Mouse (Mus musculus) forebrain, postnatal 0 days (tissue): Measurements from ENCODE around the gene S100a6. TPM values are rescaled to one million over a fixed set of nuclear protein-coding genes. Genes with fewer than 3 reads are reported as not detected.
A peak's percentile ranks its signal among the peaks of the same experiment; 100 is the strongest.

Experiments used
- ATAC-seq: fragments of 200-750 bp; cut with Nextera tagmentation; 2 replicates; pipeline ENCODE4 v1.8.0; 2017; ENCODE audit warnings: mild to moderate bottlenecking, moderate library complexity
- DNase-seq: peaks from one replicate; pipeline ENCODE4 v3.0.0-alpha.2; 2015
- H3K27ac ChIP-seq: fragments of 300-500 bp; sonication (generic); 2 replicates; pipeline ENCODE4 v1.5.1; 2014; ENCODE audit warnings: low read depth, mild to moderate bottlenecking, antibody characterized with exemption, low read length, moderate library complexity, mixed read lengths
- H3K27me3 ChIP-seq: fragments of 300-500 bp; sonication (generic); 2 replicates; pipeline ENCODE4 v1.6.1; 2014; ENCODE audit warnings: mild to moderate bottlenecking, low read length, mixed read lengths; ENCODE audit not compliant: insufficient read depth
- H3K36me3 ChIP-seq: fragments of 300-500 bp; sonication (generic); 2 replicates; pipeline ENCODE4 v1.6.1; 2014; ENCODE audit warnings: mild to moderate bottlenecking, moderate library complexity; ENCODE audit not compliant: insufficient read depth
- H3K4me1 ChIP-seq: fragments of 300-500 bp; sonication (generic); 2 replicates; pipeline ENCODE4 v1.6.1; 2014; ENCODE audit warnings: antibody characterized with exemption; ENCODE audit not compliant: insufficient read depth
- H3K4me2 ChIP-seq: fragments of 300-500 bp; sonication (generic); 2 replicates; pipeline ENCODE4 v1.6.1; 2014; ENCODE audit warnings: low read depth, mild to moderate bottlenecking, moderate library complexity
- H3K4me3 ChIP-seq: fragments of 300-500 bp; sonication (generic); 2 replicates; pipeline ENCODE4 v1.5.1; 2014; ENCODE audit warnings: low read depth, low read length, mixed read lengths
- H3K9ac ChIP-seq: fragments of 300-500 bp; sonication (generic); 2 replicates; pipeline ENCODE4 v1.6.1; 2014; ENCODE audit warnings: mild to moderate bottlenecking
- H3K9me3 ChIP-seq: fragments of 300-500 bp; sonication (generic); 2 replicates; pipeline ENCODE4 v1.6.1; 2016; ENCODE audit warnings: low read length
- CTCF ChIP-seq: sonication (generic); IDR thresholded peaks from 2 replicates; pipeline ENCODE4 v1.5.1; 2016; ENCODE audit warnings: antibody characterized with exemption, control low read depth, low read depth
- WGBS: fragments of 180-500 bp; shearing (Covaris S2); extraction: QIAGEN DNeasy Blood & Tissue Kit; methylation state at CpG from one replicate; pipeline ENCODE4 v1.1.7; 2014; 5-methylcytosine and 5-hydroxymethylcytosine counted together
- polyA plus RNA-seq: library from polyadenylated mRNA; unstranded; fragments of >200 nt; fragmentation: Nextera tagmentation; extraction: Ambion mirVana; gene quantifications from 2 replicates; pipeline ENCODE4 v1.2.1, GENCODE M21; 2015
- total RNA-seq: library from RNA; depleted of rRNA; stranded (reverse); fragments of >200 nt; gene quantifications from 2 replicates; pipeline ENCODE4 v1.2.3, GENCODE M21; 2014

S100a6 gene
- total and polyA plus RNA-seq, 2 experiments from 2014 or later = 17.9 to 34.9 TPM

GRCm38 (mm10) chr3:90582556-90582955 is 30.1 kb upstream of the S100a6 start:
- H3K36me3 ChIP-seq = no peaks in the 10 kb centered on the region
- H3K4me1 ChIP-seq = no peaks in the 10 kb centered on the region
- no peaks in the 10 kb centered on the region for H3K9me3 ChIP-seq
- no peak overlapping the region for H3K9ac ChIP-seq
- H3K27ac ChIP-seq = no peak overlapping the region
- no peak for TF ChIP-seq CTCF
- no peak for DNase-seq
- no peak for ATAC-seq
- H3K27me3 ChIP-seq = no peaks in the 10 kb centered on the region
- H3K4me2 ChIP-seq = no peak overlapping the region
- no peak overlapping the region for H3K4me3 ChIP-seq
- 93% methylated on average over 4 of the region's 4 CpGs for WGBS

GRCm38 (mm10) chr3:90583893-90584292 is 28.8 kb upstream of the S100a6 start:
- whole genome bisulfite sequencing = 64% methylated on average over 3 of the region's 3 CpGs
- DNase-seq = no peak
- TF ChIP-seq CTCF = no peak
- no peak overlapping the region for H3K4me2 ChIP-seq
- ATAC-seq = no peak
- no peaks in the 10 kb centered on the region for H3K9me3 ChIP-seq
- H3K9ac ChIP-seq = no peak overlapping the region
- no peaks in the 10 kb centered on the region for H3K4me1 ChIP-seq
- H3K27me3 ChIP-seq = no peaks in the 10 kb centered on the region
- no peaks in the 10 kb centered on the region for H3K36me3 ChIP-seq
- no peak overlapping the region for H3K27ac ChIP-seq
- H3K4me3 ChIP-seq = no peak overlapping the region

DNA sequence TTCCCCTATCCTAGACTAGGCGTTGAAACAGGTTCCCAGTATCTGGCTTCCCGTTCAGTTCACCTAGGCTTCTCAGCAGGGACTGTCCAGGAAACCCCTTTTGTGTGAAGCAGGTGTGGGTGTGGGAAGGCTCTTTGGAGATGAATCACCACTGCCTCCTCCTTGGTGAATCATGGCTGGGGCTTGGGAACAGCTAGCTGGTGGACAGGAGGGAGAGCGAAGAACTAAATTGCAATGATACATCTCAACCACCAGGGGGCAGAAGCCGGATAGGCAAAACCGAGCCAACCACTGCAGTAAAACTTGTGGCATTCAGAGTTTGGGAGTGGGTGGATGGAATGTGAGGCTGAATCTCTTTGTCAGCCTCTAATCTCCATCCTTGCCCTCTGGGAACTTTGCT is 27.1 kb upstream of the S100a6 start:
- H3K27me3 ChIP-seq = no peaks in the 10 kb centered on the region
- H3K4me2 ChIP-seq = no peak overlapping the region
- 34% methylated on average over 5 of the region's 5 CpGs for WGBS
- no peak overlapping the region for H3K9ac ChIP-seq
- H3K27ac ChIP-seq = no peak overlapping the region
- no peaks in the 10 kb centered on the region for H3K4me1 ChIP-seq
- H3K4me3 ChIP-seq = no peak overlapping the region
- peak; percentile 90 for TF ChIP-seq CTCF
- H3K36me3 ChIP-seq = no peaks in the 10 kb centered on the region
- DNase-seq = peak; percentile 66
- peak; percentile 63; the same call in 1 of the 2 replicates for ATAC-seq
- no peaks in the 10 kb centered on the region for H3K9me3 ChIP-seq

DNA sequence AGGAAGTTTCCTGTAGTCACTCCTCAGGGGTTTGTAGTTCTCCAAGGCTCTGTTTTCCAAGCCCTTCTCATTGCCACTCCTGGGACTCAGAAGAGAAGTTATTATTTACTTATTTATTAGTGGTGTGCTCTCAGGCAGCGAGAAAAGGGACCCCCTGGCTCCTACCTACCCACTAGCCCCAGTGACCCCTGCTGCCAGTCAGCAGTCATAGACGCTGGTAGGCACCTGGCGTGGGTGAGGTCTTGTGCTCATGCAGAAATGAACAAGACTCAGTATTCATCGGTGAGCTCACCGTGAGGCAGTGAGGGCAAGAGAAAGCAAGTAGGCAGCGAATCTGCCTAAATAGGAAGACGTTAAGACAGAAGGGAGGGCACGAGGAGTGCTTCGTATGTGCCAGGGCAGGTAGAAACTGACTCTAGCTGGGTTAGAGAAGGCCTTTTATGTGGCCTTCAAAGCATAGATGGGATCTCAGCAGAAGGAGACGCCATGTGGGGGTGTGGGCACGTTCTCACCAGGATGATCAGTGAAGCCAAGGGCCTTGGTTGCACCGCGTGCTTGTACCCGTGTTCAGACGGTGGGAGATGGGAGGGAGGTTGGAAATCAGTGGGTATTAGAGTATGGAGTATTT is 26.6 kb upstream of the S100a6 start:
- H3K27ac ChIP-seq = no peak overlapping the region
- ATAC-seq (no peak), DNase-seq (no peak)
- no peaks in the 10 kb centered on the region for H3K27me3 ChIP-seq
- H3K9me3 ChIP-seq = no peaks in the 10 kb centered on the region
- no peak overlapping the region for H3K4me3 ChIP-seq
- H3K4me1 ChIP-seq = no peaks in the 10 kb centered on the region
- H3K9ac ChIP-seq = no peak overlapping the region
- 82% methylated on average over 15 of the region's 15 CpGs for WGBS
- TF ChIP-seq CTCF = no peak
- no peak overlapping the region for H3K4me2 ChIP-seq
- no peaks in the 10 kb centered on the region for H3K36me3 ChIP-seq

DNA sequence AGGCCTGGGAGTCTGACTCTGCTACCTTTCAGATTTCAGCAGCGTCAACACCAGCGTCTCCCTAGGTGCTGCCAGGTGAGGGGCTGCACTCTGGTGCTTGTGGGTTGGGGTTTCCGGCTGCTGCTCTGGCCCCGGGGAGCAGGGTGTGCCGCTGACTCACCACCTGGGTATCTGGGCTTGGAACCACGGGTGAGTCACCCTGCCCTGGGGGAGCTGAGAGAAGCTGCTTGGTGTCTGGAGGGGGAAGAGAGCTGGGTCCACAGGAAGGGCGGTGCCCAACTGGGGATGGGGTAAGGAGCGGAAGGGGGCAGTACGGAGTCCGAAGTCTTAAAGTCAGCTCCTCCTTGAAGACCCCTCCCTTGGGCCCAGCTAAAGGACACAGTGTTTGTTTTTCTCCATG is 25.8 kb upstream of the S100a6 start:
- no peak for TF ChIP-seq CTCF
- Histone ChIP-seq H3K27ac (no peak overlapping the region), H3K4me1 (no peaks in the 10 kb centered on the region), H3K9ac (no peak overlapping the region), H3K36me3 (no peaks in the 10 kb centered on the region), H3K4me3 (no peak overlapping the region), H3K4me2 (no peak overlapping the region), H3K9me3 (no peaks in the 10 kb centered on the region), H3K27me3 (no peaks in the 10 kb centered on the region)
- ATAC-seq (no peak), DNase-seq (no peak)
- 75% methylated on average over 10 of the region's 10 CpGs for WGBS

DNA sequence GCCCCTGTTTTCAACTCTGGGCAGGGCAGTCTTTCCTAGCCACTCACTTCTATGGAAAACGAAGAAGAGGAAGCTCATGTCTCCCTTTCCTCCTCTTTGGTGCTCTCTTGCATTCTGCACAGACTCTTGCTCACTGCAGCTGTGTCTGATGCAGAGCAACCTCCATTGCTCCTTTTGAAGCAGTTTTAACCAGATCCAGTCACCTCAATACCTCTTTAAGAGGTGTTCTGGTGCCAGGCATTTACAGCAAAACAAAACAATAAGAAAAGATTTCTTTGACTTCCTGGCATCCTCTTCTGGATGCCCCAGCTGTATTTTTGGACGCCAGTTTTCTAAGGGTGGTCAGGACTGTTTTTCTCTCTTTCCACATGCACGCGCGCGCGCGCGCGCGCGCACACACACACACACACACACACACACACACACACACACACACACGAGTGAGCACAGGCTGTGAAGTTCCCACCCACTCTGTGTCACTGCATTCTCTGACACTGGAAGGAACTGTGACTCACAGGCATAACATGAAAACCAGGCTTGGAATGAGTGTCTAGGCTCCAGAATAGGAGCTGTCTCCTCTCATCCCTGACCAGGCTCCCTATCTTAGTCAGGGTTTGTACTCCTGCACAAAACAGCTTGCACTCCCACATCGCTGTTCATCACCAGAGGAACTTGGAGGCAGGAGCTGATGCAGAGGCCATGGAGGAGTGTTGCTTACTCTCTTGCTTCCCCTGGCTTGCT is 25.2 kb upstream of the S100a6 start:
- no peaks in the 10 kb centered on the region for H3K27me3 ChIP-seq
- H3K9me3 ChIP-seq = no peaks in the 10 kb centered on the region
- no peak overlapping the region for H3K4me3 ChIP-seq
- DNase-seq (no peak), ATAC-seq (peak; percentile 50; the same call in 1 of the 2 replicates)
- no peak for TF ChIP-seq CTCF
- no peak overlapping the region for H3K27ac ChIP-seq
- H3K36me3 ChIP-seq = no peaks in the 10 kb centered on the region
- H3K9ac ChIP-seq = no peak overlapping the region
- no peaks in the 10 kb centered on the region for H3K4me1 ChIP-seq
- H3K4me2 ChIP-seq = no peak overlapping the region
- WGBS = 87% methylated on average over 14 of the region's 14 CpGs

GRCm38 (mm10) chr3:90589390-90589789 is 23.3 kb upstream of the S100a6 start:
- no peak for TF ChIP-seq CTCF
- DNase-seq (no peak), ATAC-seq (no peak)
- H3K36me3 ChIP-seq = no peaks in the 10 kb centered on the region
- no peak overlapping the region for H3K4me3 ChIP-seq
- no peak overlapping the region for H3K4me2 ChIP-seq
- H3K9me3 ChIP-seq = no peaks in the 10 kb centered on the region
- H3K27me3 ChIP-seq = no peaks in the 10 kb centered on the region
- no peak overlapping the region for H3K9ac ChIP-seq
- no peaks in the 10 kb centered on the region for H3K4me1 ChIP-seq
- WGBS = 87% methylated on average over 6 of the region's 6 CpGs
- H3K27ac ChIP-seq = no peak overlapping the region
